Mouse (Mus musculus) adrenal gland, postnatal 4 days (tissue): Measurements from ENCODE around the gene Hoxa5. TPM values are rescaled to one million over a fixed set of nuclear protein-coding genes. Genes with fewer than 3 reads are reported as not detected.
A peak's percentile ranks its signal among the peaks of the same experiment; 100 is the strongest.

ENCODE experiments used
- DNase-seq, 2 experiments: peaks; one replicate each; pipeline ENCODE4 v3.0.0; 2021 to 2022; ENCODE audit warnings: low spot score in 2 of 2, mixed read lengths in 2 of 2
- total RNA-seq, 2 experiments: library from RNA; stranded (reverse); gene quantifications; 2 replicates each; pipeline ENCODE4 v1.2.3; 2021

Hoxa5 gene
- total RNA-seq, 2 experiments from 2014 or later = 25.9 TPM

DNA sequence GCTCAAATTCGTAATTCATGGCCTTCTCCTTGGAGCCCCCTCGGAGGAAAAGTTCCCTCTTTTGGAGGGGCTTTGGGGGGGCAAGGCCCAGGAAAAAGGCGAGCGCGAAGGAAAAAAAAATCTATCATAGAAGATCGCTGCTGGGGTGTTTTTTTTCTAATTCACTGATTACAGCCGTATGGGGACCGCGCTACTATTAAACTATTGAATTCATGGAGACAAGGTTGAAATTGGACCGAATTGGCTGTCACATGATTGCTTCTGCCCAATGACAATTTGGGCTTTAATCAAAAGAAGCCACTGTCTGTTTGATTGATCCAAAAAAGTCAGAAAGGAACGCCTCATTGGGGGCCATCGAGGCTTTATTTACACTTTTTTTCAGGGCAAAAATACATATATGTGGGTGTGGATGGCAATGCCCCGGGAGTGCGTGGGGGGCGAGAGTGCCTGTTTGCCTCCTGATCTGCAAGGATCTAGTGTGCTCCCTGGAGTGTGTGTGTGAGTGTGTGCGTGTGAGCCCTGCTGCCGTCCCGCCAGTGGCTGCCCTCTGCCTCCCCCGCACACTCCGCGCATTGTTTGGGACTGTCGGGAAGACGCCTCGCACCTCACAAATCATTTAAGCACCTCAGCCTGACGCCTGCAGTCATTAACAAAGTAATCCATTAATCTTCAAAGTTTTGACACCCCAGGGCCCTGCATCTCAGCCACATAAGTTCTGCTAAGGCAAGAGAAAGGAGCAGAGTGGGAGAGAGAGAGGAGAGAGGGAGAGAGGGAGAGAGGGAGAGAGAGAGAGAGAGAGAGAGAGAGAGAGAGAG, 39.6 kb downstream of the Hoxa5 start, which contains the start of gene Hoxa2:
Gene Hoxa2 (minus strand): TSS at position 206 of the 815 bp plus-strand sequence.
- no peak for DNase-seq

- peak in 1 of 2 experiments; percentile 23 for DNase-seq
Measured at GRCm38 (mm10) chr6:52164051-52164625, 40.2 kb downstream of the Hoxa5 start.

DNA sequence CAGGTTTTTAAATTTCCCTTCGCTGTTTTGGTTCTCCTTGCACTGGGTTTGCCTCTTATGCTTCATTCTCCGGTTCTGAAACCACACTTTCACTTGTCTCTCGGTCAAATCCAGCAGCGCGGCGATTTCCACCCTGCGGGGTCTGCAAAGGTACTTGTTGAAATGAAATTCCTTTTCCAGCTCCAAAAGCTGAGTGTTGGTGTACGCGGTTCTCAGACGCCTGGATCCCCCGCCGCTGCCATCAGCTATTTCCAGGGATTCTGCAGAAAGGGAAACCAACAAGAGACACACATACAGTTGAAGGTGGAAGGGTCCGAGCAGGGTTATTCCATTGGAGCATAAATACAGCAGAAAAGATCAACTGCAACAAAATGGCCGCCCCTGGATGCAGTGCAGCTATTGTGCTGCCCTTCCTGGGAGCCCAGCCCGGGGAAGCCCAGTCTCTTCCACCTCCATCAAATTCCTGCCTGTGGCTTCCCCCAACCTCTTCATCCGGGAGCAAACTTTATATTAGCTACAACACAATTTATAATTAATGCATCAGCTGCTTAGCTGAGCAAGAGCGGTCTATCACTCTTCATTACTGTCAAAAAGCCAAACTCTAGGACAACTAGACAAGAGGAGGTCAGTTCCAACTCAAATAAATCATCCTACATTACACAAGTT, 40.9 kb downstream of the Hoxa5 start:
- DNase-seq = no peak

DNA sequence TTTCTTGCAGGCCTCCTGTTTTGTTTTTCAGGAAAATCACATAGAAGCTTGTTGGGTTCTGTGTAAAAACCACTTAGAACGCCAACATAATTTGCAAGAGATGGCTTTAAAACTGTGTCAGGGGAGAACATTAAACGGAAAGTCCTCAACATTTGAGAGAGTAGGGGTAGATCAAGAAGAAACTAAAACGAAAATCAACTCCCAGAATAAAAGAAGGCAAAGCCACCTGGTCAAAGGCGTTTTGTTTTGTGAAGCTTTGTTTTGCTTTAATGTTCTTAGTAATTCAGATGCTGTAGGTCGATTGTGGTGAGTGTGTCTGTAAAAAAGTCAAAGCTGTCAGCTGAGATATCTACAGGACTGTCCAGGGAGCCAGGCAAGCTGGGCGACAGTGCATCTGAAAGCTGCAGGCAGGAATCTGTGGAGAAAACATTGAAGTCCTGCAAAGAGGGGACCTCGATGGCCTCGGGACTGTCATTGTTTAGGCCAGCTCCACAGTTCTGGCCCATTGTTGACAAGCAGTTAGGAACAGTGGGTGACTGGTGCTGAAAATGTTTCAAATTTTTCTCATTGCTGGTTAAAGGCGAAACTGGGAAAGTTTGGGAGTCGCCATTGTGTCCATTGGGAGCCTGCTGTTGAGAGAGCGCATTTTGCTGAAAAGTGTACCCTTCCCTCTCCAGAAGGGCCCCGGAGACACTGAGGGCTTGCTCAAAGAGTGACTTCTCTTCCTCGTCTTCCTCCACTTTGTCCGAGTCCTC, 41.6 kb downstream of the Hoxa5 start:
- no peak for DNase-seq

- no peak for DNase-seq
Measured at GRCm38 (mm10) chr6:52162093-52162380, 42.4 kb downstream of the Hoxa5 start.

DNA sequence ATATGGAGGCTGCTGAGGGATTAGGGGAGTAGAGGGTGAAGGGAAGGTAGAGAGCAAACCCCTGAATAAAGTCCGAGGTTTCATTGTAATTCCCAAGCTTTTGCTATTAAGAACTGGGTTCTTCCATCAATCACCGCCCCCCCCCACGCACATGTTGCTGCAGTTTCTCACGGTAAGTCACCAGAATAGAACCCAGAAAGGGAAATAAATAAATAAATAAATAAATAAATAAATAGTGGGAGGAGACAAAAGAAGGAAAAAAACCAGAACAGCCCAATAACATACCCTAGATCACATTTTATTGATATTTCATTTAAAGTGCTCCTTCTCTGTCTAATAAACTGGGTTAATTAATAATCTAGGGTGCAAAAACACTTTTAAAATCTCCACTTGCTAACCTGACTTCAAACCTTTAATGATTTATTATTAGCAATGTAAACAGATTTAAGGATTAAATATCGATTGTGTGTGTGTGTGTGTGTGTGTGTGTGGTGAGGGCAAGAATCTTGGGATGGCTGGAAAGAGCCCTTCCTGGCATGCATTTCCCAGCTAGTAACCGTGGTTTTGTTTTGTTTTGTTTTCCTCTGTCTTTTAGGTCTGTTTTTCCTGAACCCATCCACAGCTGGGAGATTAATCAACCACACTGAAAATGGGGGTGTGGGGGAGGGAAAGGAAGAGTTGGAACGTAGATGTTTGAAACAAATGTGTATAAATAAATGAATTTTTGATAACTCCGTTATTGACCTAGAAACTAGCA, 42.9 kb downstream of the Hoxa5 start:
- DNase-seq = no peak

DNA sequence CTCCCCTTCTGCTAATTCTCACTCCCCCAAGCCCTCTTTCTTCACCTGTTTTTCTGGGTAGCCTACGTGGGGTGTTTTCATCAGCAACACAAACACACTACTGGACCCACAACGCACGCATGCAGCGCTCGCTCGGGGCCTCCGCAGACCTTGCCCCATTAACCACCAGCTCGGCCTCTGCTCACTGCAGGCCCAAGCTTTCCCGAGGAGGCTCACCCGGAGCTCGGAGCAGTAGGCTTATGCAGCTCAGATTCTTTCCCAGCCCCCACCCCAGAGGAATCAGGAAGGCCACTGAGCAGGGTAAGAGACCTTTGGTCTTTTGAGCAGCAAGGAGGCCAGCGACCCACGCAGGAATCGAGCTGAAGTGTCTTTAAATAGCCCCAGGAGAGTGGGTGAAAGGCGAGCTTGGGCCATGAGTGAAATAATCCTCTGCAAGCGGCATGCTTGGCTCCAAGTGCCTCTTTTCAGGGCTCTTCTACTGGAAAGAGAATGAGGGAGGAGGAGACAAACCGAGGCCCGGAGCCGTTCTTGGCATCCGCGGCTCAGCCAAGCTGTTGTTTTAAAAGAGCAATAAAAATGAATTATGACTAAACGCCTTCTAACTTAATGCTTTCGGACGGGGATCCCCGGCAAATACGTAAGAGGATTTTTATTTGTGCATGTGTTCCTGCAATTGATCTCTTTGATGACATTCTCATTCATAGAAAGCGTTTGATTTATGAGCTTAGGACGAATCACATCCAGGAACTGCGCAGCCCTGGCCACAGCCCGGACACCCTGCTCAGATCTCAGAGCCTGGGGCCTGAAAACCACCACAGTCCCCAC, 43.7 kb downstream of the Hoxa5 start:
- no peak for DNase-seq

DNA sequence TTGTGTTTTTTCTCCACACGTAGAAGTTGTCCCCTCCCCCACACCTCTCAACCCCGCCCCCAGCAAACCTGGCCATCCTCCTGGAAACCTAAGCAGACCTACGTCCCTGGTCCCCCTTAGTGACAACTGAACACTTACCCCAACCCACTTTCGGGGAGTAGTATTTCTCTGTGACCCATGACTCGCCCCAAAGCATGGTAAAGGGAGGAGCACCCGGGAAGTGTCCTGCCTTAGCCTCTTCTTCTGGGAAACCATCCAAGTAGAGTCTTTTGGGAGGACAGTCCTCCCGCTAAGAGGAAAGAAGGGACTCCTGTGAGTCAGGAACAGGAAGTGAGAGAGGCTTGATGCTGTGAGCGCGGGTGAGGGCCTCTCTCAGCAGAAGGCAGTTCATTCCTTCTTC, 44.4 kb downstream of the Hoxa5 start:
- no peak for DNase-seq

- DNase-seq = no peak
Measured at GRCm38 (mm10) chr6:52159164-52159761, 45.1 kb downstream of the Hoxa5 start.

DNA sequence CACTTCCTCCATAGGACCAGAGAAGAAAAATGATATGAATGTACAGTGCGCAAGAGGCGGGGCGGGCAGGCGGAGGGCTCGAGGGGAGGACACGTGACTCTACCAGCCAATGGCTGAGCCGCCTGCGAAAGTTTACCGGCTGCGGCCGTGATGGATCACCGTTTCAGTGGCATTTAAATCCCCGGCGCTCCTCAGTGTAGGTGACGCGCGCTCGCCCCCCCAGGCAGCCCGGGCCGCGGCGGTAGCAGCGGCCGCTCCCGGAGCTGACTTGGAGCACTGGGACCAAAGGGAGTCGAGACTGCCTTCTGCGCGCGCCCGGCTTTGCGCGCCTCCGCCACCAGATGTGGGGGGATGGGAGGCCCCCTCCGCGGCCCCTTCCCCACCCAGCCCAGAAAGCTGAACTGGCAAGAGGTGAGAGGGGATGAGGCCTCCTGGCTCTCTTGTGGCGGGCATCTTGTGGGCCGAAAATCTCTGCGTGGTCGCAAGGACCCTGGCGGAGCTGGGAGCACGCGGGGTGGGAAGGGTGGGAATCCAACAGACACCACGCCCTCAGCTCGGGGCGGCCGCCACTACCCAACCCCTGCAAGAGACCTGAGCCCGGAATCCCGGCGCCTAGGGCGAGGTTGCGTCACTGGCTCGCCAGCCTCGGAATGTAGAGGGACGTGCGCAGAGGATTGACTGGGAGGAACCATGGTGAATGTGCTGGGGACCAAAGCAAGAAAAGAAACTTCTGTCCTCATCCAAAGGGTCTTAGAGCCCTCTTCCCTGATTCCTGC, 45.9 kb downstream of the Hoxa5 start, which contains the start of gene Hoxa1:
Gene Hoxa1 (minus strand): TSS at position 42 of the 776 bp plus-strand sequence.
- peak in 1 of 2 experiments; percentile 62 for DNase-seq

DNA sequence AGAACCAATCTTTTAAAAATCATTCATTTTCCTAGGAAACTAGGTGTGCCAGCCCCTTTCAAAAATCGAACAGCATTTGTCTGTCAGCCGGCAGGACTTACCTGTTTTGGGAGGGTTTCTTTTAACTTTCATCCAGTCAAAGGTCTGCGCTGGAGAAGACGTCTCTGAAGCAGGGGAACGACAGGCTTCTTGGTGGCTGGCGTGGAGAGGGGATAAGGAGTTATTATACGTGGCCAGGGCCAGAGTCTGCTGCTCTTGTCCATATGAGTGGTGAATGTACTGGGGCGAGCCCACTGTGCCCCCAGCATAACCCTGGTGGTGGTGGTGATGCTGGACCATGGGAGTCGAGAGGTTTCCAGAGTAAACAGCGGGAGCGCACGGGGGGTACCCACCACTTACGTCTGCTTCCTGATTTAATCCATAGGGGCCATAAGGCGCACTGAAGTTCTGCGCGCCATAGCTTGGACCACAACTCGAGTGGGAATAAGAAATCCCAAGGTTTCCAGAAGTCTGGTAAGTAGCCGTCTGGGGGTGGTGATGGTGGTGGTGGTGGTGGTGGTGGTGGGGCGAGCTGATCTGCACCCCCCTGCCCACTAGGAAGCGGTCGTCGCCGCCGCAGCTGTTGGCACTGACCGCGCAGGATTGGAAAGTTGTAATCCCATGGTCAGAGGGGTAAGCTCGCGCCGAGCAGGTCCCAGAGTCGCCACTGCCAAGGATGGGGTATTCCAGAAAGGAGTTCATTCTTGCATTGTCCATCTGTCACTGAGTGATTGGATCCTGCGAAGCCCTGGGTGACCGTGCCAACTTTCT, 46.7 kb downstream of the Hoxa5 start:
- no peak for DNase-seq

DNA sequence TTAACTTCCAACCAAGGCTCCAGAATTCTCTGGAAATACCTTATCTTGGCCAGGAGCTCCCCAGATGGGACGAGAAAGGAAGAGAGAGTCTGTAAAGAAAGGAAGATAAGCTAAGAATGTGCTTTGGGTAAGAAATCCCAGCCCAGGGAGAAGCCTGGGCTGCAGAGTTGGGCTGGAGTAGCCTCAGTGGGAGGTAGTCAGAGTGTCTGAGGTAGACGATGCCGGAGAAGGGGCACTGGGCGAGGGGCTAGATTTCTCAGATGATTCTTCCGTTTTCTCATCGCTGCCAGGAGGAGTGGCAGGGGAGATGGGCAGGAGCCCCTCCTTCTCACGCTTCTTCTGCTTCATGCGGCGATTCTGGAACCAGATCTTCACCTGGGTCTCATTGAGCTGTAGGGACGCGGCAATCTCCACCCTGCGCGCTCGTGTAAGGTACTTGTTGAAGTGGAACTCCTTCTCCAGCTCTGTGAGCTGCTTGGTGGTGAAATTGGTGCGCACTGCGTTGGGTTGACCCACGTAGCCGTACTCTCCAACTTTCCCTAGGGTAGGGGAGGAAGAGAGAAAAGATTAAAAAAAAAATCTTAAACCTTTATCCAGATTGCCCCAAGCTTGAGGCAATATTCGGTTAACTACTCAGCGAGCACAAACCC, 47.7 kb downstream of the Hoxa5 start:
- DNase-seq = no peak

DNA sequence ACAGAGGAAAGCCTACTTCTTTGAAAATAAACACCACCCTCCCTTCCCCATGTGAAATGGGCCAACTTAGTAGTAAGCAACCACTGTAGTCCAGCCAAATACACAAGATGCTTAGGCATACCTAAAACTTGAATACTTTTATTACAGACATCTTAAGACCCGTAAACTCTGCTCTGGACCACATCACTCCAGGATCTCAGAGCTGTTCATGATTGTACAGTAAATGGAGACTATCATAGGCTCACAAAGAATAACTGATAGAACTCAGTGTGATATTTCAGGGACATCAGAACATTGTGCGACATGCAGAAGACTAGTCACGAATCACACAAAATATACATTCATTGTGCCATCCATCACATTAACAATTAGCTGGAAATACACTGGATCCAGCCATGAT, 48.9 kb downstream of the Hoxa5 start:
- no peak for DNase-seq

- DNase-seq = no peak
Measured at GRCm38 (mm10) chr6:52154044-52154443, 50.3 kb downstream of the Hoxa5 start.

- DNase-seq = no peak
Measured at GRCm38 (mm10) chr6:52153270-52153669, 51.1 kb downstream of the Hoxa5 start.

GRCm38 (mm10) chr6:52152226-52153193, 51.9 kb downstream of the Hoxa5 start:
- DNase-seq = no peak
